Mouse (Mus musculus) CD4-positive, CD25-positive, alpha-beta regulatory T cell, adult 2 months (primary cell): ENCODE results near the gene AC124502.3.

Experiments used
- DNase-seq: peaks from one replicate; pipeline ENCODE4 v3.0.0-alpha.2; 2012; ENCODE audit warnings: low read depth, low spot score

The AC124502.3 gene

GRCm38 (mm10) chr19:5026111-5026510 lies 12.6 kb upstream of the AC124502.3 start:
- DNase-seq = no peak

DNA sequence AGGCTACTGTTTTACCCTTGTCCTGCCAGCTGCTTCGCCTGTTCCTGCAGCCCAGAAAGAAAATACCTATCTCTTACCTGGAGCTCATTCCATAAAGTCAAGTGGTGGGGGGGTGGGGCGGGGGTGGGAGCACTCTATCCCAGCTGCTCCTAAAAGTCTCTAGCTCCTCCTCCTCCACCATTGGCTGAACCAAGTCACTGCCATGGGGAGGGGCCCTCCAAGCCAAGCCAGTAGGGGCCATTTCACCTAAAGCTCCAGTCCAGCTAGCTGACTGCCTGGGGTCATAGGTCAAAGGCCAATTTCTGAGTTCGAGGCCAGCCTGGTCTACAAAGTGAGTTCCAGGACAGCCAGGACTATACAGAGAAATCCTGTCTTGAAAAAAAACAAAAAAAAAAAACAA lies 6.0 kb upstream of the AC124502.3 start:
- DNase-seq = no peak

- no peak for DNase-seq
These were observed 2.1 kb upstream of the AC124502.3 start for GRCm38 (mm10) chr19:5036577-5036976.

- peak; percentile 53 for DNase-seq
These were observed 766 bp upstream of the AC124502.3 start for GRCm38 (mm10) chr19:5037678-5038571.

- DNase-seq = no peak
These were observed 817 bp downstream of the AC124502.3 start for GRCm38 (mm10) chr19:5039301-5040114.

DNA sequence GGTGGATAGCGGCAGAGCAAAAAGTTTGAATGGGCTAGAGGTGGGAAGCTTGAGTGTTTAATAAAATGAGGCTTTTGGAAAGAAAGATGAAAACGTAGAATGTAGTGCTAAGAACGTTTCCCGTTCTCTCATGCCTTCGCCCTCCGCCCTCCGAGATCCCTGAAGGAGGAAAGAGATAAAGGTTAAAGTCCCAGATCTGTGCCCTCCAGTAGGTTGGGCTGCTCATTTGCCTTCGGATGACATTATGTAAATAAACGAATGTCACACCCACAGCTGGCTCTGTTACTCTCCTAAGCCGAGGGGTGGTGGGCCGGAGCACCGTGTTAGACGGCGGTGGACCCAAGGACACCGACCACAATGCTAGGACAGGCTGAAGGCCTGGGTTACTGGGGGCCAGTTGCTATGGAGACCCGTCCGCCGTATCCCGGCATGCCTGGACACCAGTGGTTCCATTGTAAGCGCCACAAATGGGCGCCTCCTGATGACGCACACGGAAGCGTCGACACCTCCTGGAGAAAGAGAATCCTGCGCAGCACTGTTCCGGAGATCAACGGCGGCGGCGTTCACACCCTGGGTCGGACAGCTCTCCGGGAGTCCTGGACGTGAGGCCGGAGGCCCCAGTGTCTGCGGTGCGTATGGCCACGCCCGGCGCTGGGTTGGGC lies 2.3 kb downstream of the AC124502.3 start, which contains the start of gene Brms1:
Brms1 (plus strand) TSS at position 493 of the 662 bp plus-strand sequence.
- peak; percentile 93 for DNase-seq

DNA sequence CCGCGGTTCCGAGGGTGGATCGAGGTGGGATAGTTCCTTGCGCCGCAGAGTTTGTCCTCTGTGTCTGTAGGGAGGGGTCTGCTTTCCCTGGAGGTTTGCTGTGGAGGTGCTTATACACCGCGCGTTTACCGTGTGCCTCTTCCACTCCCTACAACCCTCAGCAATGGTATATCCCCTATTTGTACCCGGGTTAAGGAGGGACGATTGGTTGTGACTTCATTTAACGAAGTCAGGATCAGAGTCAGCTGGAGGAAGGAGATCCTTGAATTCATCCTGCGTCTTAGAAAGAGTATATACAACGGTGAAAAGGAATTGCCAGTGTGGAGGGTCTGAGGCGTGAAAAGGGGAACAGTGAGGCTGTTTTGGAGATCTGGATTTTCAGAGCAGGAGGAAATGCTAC lies 2.9 kb downstream of the AC124502.3 start:
- no peak for DNase-seq

DNA sequence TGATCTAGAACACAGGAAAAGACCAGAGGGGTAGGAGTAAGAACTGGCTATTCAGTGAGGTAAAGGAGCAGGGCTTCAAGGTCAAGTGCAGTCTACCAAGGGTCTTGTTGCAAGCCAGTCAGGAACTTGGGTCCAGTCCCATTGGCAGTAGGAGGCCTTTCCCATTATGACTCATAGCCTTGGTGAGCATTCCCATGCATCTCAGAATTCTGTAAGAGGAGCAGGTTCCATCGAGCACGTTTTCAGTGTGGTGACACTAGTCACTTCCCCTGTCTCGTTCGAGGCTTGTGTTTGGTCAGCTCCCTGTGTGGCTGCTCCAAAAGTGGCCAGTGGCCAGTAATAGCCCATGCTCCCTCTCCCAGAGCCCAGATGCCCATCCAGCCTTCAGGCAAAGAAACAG lies 6.8 kb downstream of the AC124502.3 start:
- no peak for DNase-seq

DNA sequence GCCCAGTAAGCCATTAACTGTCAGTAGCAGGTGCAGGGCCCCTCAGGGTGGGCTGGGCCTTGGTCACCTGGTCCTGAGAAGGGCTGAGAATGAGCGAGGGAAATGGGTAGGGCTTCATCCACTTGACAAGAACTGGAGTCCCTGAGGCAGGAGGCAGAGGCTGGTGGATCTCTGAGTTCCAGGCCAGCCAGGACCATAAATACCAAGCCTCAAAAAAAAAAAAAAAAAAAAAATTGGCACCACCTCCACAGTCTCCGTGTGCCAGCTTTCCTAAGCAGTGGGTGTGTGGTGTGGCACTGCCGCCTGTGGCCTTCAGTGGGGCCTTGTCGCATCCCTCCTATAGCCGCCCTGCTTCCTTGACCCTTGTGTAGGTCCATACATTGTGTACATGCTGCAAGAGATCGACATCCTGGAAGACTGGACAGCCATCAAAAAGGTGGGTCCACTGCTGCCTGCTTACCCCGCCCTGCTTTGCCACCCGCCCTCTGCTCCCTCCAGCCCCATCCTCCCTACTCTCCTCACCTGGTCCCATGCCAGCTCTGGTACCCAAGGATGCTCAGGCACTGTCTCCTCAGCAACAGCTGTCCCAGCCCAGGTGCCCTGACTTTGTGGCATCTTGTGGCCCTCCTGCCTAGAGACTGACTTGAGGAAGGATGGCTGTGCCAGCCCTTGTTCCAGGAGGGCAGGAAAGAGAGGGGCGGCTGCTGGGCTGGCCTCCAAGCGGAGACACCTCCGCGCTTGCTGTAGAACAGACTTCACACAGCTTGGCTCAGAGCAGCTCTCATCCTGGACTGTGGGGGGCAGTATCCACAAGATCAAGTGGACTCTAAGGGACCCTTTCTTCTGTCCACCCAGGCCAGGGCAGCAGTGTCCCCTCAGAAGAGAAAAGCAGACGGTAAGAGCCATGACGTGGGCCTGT lies 9.7 kb downstream of the AC124502.3 start:
- no peak for DNase-seq

DNA sequence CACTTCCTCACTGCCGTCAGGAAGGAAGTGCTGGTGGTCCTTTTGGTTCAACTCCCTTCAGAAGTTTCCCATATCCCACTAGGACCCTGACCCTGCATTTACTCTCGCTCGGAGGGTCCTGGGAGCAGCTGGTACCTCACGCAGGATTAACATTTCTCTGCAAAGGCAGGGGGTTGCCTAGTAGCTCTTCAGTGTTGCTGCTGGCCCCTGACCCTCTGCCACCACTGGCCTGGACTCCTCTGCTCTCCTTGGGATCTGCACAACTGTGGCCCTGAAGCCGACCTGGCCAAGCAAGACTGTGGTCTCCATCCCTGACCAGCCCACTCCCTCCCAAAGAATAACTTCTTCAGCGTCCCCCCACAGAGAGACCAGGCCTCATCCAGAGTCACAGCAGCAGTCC lies 10.6 kb downstream of the AC124502.3 start:
- DNase-seq = no peak

DNA sequence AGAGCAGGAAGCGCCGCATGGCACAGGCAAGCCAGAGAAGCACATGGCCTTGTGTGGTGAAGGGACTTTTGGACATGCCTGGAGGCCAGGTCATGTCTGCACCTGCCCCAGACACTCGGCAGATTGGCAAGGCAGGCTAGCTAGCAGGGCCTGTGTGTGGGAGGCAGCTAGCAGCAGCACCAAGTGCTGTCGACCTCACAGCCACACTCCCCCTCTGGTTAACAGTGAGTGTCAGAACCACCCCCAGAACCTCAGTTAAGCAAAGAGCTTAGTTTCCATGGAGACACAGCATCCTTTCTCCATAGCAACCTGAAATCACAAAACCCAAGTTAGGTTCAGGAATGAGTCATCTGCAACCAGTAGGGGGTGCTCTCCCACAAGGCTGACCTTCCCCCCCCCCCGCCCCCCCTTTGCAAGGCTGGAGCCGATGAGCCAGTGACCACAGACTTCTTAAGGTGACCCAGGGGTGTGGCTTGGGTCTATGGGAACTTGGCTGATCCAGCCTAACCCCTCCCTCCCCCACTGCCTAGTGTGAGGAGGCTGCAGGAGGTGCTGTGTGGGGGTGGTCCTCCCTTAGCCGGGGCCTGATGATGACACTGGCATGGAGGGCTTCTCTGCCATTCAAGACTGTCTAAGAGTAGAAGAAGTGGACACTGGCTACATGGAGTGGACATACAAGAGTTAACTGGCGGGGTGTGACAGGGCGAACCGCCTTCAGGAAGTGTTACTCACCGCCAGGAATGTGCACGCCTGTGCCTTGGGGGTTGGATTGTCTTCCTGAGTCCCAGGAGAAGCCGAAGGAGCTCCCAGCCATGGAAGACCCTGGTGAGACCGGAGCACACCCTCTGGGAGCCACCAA lies 11.6 kb downstream of the AC124502.3 start, which contains the start of gene Rin1:
Rin1 (plus strand) TSS at position 435 of the 859 bp plus-strand sequence.
- DNase-seq = peak; percentile 73

DNA sequence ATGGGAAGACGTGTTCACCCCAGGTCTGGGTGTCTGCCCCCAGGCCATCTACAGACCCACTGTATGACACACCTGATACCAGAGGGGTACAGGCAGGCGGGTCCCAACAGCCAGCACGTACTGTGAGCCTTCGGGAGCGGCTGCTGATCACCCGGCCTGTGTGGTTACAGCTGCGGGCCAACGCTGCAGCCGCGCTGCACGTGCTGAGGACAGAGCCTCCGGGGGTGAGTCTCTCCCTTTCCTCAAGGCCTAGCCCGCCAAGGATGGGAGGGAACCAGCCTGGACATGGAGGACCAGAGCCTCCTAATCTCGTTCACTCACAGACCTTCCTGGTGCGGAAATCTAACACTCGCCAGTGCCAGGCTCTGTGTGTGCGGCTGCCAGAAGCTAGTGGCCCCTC lies 12.3 kb downstream of the AC124502.3 start:
- DNase-seq = no peak

DNA sequence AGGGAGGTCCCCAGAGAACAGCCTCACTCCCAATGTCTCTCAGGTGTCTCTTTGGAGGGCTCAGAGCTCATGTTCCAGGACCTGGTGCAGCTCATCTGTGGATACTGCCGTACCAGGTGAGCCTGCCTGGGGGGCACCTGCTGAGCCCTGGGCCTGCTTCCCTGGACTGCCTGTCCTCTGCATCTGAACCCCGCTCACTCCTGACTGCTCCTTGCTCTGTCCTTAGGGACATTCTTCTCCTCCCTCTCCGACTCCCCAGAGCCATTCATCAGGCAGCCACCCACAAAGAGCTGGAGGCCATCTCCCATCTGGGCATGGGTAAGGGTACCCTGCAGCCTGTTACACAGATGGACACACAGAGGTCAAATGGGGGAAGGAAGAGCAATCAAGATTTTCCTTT lies 12.8 kb downstream of the AC124502.3 start:
- DNase-seq = no peak

DNA sequence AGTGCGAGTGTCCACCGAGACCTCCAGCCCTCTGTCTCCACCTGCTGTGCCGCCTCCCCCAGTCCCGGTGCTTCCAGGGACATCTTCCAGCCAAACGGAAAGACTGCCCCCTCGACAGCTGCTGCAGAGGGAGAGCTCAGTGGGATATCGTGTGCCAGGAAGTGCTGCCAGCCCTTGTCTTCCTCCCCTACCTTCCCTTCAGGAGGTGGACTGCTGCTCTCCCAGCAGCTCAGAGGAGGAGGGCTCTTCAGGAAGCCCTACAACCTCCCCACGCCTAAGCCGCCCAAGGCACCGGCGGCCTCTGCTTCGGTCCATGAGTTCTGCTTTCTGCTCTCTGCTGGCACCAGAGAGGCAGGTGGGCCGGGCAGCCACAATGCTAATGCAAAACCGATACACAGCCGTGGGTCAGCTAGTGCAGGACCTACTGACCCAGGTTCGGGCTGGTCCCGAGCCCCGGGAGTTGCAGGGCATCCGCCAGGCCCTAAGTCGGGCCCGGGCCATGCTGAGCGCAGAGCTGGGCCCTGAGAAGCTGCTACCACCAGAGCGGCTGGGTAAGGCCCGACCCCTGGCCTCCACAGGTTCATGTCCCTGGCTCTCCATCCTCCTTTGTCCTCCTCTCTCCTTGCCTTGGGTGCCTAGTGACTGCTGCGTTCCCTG lies 13.6 kb downstream of the AC124502.3 start:
- no peak for DNase-seq

DNA sequence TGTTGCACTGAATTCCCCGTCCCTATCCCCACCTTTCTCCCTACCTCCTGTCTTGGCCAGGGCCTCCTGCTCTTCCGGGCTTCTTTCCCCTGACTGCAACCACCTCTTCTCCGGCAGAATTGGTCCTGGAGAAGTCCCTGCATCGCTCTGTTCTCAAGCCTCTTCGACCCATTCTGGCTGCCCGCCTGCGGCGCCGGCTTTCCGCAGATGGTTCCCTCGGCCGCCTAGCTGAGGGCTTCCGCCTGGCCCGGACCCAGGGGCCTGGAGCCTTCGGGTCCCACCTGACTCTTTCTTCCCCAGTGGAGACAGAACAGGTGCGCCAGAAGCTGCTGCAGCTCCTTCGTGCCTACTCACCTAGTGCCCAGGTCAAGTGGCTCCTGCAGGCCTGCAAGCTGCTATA lies 14.2 kb downstream of the AC124502.3 start:
- no peak for DNase-seq

- peak; percentile 71 for DNase-seq
These were observed 15.2 kb downstream of the AC124502.3 start for GRCm38 (mm10) chr19:5053909-5054308.

- DNase-seq = peak; percentile 58
These were observed 17.6 kb downstream of the AC124502.3 start for GRCm38 (mm10) chr19:5056251-5056650.

- DNase-seq = no peak
These were observed 19.4 kb downstream of the AC124502.3 start for GRCm38 (mm10) chr19:5057876-5058775.
